Mouse (Mus musculus) spleen, adult 2 months (tissue): ENCODE results near the gene Rbm42.

Source experiments
- CTCF ChIP-seq: fragments of 200-500 bp; IDR thresholded peaks from 2 replicates; pipeline ENCODE4 v1.5.1; 2011; ENCODE audit warnings: mild to moderate bottlenecking, inconsistent platforms; ENCODE audit not compliant: insufficient read depth, insufficient read length, insufficient replicate concordance; ENCODE audit errors: extremely low read depth
- POLR2A ChIP-seq: fragments of 200-500 bp; IDR thresholded peaks from 2 replicates; pipeline ENCODE4 v1.6.1; 2011; ENCODE audit warnings: low read depth, low read length, inconsistent platforms

GRCm38 (mm10) chr7:30608476-30608875 lies 41.6 kb downstream of the Rbm42 start:
- no peak for TF ChIP-seq CTCF
- no peak for TF ChIP-seq POLR2A
